Mouse (Mus musculus) layer of hippocampus, adult 9-10 months (tissue): Measurements from ENCODE around the gene Polr2e.

Experiments
- DNase-seq: peaks from one replicate; pipeline ENCODE4 v3.0.0; 2022; ENCODE audit warnings: low spot score

Polr2e gene

DNA sequence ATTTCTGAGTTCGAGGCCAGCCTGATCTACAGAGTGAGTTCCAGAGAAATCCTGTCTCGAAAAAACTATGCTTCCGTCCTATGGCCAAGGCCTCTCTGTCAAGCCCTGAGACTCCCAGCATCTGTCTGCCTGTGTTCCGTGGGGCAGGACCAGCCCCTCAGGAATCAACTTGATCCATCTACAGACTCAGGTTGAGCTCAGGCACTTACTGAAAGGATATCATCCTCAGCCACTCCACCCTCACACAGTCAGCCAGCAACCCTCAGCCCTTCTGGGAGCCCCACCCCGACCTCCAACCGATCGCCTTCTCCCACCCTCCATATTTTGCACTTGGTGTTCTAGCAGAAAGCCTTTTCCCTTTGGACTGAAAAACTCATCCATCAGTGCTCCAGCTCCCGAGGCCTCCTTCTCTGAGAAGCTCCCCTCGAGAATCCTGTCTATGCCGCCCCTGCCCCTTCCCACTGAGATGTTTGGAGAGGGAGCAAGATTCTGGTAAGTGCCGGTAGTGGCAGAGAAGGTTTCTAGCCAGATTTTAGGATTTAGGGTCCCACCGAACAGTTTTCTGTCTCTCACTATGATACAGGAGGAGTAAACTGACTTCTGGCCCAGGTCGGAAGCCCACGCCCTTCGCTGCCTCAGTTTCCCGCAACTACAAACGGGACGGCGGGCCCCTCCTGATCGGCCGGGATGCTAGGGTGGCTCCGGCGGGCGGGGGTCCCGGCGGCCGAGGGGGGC is 51.7 kb downstream of the Polr2e start:
- no peak for DNase-seq

- DNase-seq, result peak; percentile 67
These were observed 52.6 kb downstream of the Polr2e start for GRCm38 (mm10) chr10:79986963-79987362.

GRCm38 (mm10) chr10:79986232-79986878 is 53.2 kb downstream of the Polr2e start:
- no peak for DNase-seq
